Mouse (Mus musculus): ENCODE data around the gene Hnf1b. TPM values are rescaled to one million over a fixed set of nuclear protein-coding genes. Genes with fewer than 3 reads are reported as not detected.

Hnf1b gene
- polyA plus RNA-seq, 1 experiment from 2014 or later: not detected

GRCm38 (mm10) chr11:83819806-83820483, 29.9 kb upstream of the Hnf1b start:
- Histone ChIP-seq H3K27me3 (ENCODE audit: control insufficient read depth, insufficient read depth, low read length) (no peaks in the 10 kb centered on the region), H3K4me2 (ENCODE audit: low read depth, low read length, severe bottlenecking) (no peak overlapping the region), H3K4me3 (ENCODE audit: low read depth, low read length) (no peak overlapping the region), H3K9ac (ENCODE audit: low read length) (no peak overlapping the region), H3K9me3 (ENCODE audit: control insufficient read depth, low read length) (no peaks in the 10 kb centered on the region), H3K4me1 (replicated peaks; ENCODE audit: control insufficient read depth, insufficient read depth, low read length) (no peaks in the 10 kb centered on the region), H3K36me3 (ENCODE audit: control insufficient read depth, insufficient read depth, low read length) (no peaks in the 10 kb centered on the region), H3K27ac (ENCODE audit: low read depth, low read length) (no peak overlapping the region)
- WGBS: 51% methylated on average over 10 of the region's 10 CpGs
- DNase-seq (ENCODE audit: low spot score) (no peak), ATAC-seq (replicated peaks; ENCODE audit: low FRiP score) (no peak)

- WGBS: 93% methylated on average over 3 of the region's 3 CpGs
- Histone ChIP-seq H3K27me3 (ENCODE audit: control insufficient read depth, insufficient read depth, low read length) (no peaks in the 10 kb centered on the region), H3K9me3 (ENCODE audit: control insufficient read depth, low read length) (no peaks in the 10 kb centered on the region), H3K36me3 (ENCODE audit: control insufficient read depth, insufficient read depth, low read length) (no peaks in the 10 kb centered on the region), H3K4me1 (replicated peaks; ENCODE audit: control insufficient read depth, insufficient read depth, low read length) (no peaks in the 10 kb centered on the region), H3K9ac (ENCODE audit: low read length) (no peak overlapping the region), H3K4me3 (ENCODE audit: low read depth, low read length) (no peak overlapping the region), H3K4me2 (ENCODE audit: low read depth, low read length, severe bottlenecking) (no peak overlapping the region), H3K27ac (ENCODE audit: low read depth, low read length) (no peak overlapping the region)
- ATAC-seq (replicated peaks; ENCODE audit: low FRiP score) (no peak), DNase-seq (ENCODE audit: low spot score) (no peak)
These were observed 23.7 kb upstream of the Hnf1b start for GRCm38 (mm10) chr11:83826142-83826541.

- H3K4me3 ChIP-seq (ENCODE audit: low read depth, low read length): no peak overlapping the region
- WGBS: 88% methylated on average over 8 of the region's 8 CpGs
- no peak overlapping the region for H3K9ac ChIP-seq (ENCODE audit: low read length)
- no peaks in the 10 kb centered on the region for H3K27me3 ChIP-seq (ENCODE audit: control insufficient read depth, insufficient read depth, low read length)
- no peaks in the 10 kb centered on the region for H3K9me3 ChIP-seq (ENCODE audit: control insufficient read depth, low read length)
- no peaks in the 10 kb centered on the region for H3K4me1 ChIP-seq (replicated peaks; ENCODE audit: control insufficient read depth, insufficient read depth, low read length)
- ATAC-seq (replicated peaks; ENCODE audit: low FRiP score) (no peak), DNase-seq (ENCODE audit: low spot score) (no peak)
- no peak overlapping the region for H3K4me2 ChIP-seq (ENCODE audit: low read depth, low read length, severe bottlenecking)
- no peak overlapping the region for H3K27ac ChIP-seq (ENCODE audit: low read depth, low read length)
- H3K36me3 ChIP-seq (ENCODE audit: control insufficient read depth, insufficient read depth, low read length): no peaks in the 10 kb centered on the region
These were observed 21.2 kb upstream of the Hnf1b start for GRCm38 (mm10) chr11:83828553-83829142.

DNA sequence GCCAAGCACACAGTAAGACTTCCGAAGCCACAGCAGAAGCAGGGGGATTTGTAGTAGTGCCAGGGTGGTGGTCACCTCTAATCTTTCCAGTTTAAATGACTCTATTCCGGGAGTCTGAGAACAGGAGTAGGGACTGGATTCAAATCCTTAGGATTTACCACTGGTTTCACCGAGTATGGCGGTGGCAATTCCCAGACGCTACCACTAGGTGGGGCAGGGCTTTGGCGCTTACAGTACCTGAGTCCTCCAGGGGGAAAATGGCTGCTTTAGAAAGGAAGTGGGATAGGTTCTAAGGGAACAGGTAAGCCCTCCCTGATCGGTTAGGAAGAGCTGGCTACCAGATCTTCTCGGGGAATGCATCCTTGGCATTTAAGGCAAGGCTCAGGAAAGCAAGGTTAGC, 17.5 kb upstream of the Hnf1b start:
- no peaks in the 10 kb centered on the region for H3K36me3 ChIP-seq (ENCODE audit: control insufficient read depth, insufficient read depth, low read length)
- H3K4me1 ChIP-seq (replicated peaks; ENCODE audit: control insufficient read depth, insufficient read depth, low read length): no peaks in the 10 kb centered on the region
- no peak overlapping the region for H3K4me2 ChIP-seq (ENCODE audit: low read depth, low read length, severe bottlenecking)
- no peak overlapping the region for H3K9ac ChIP-seq (ENCODE audit: low read length)
- H3K4me3 ChIP-seq (ENCODE audit: low read depth, low read length): no peak overlapping the region
- no peaks in the 10 kb centered on the region for H3K9me3 ChIP-seq (ENCODE audit: control insufficient read depth, low read length)
- DNase-seq (ENCODE audit: low spot score): peak; percentile 75
- H3K27me3 ChIP-seq (ENCODE audit: control insufficient read depth, insufficient read depth, low read length): no peaks in the 10 kb centered on the region
- ATAC-seq (replicated peaks; ENCODE audit: low FRiP score): no peak
- WGBS: 39% methylated on average over 8 of the region's 8 CpGs
- no peak overlapping the region for H3K27ac ChIP-seq (ENCODE audit: low read depth, low read length)

DNA sequence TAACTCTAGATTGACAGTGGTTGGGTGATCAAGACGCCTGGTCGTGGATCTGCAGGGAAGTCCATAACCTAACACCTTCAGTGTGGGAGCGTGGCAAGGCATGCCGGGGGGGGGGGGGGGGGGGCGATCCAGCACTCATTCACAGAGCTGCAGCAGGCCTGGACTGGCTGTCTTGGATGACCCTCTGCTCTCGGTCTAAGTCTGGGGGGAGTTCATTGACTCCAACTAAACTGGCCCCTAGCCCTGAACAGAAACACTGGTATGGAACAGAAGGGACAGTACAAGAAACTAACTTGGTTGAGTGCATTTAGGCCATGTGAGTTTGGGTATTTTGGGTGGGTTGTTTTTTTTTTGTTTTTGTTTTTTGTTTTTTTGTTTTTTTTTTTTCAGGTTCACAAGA, 16.3 kb upstream of the Hnf1b start:
- no peaks in the 10 kb centered on the region for H3K9me3 ChIP-seq (ENCODE audit: control insufficient read depth, low read length)
- H3K9ac ChIP-seq (ENCODE audit: low read length): no peak overlapping the region
- no peaks in the 10 kb centered on the region for H3K4me1 ChIP-seq (replicated peaks; ENCODE audit: control insufficient read depth, insufficient read depth, low read length)
- no peak overlapping the region for H3K4me3 ChIP-seq (ENCODE audit: low read depth, low read length)
- no peak for ATAC-seq (replicated peaks; ENCODE audit: low FRiP score)
- H3K4me2 ChIP-seq (ENCODE audit: low read depth, low read length, severe bottlenecking): no peak overlapping the region
- no peak overlapping the region for H3K27ac ChIP-seq (ENCODE audit: low read depth, low read length)
- H3K27me3 ChIP-seq (ENCODE audit: control insufficient read depth, insufficient read depth, low read length): no peaks in the 10 kb centered on the region
- DNase-seq (ENCODE audit: low spot score): no peak
- WGBS: 91% methylated on average over 6 of the region's 6 CpGs
- H3K36me3 ChIP-seq (ENCODE audit: control insufficient read depth, insufficient read depth, low read length): no peaks in the 10 kb centered on the region

DNA sequence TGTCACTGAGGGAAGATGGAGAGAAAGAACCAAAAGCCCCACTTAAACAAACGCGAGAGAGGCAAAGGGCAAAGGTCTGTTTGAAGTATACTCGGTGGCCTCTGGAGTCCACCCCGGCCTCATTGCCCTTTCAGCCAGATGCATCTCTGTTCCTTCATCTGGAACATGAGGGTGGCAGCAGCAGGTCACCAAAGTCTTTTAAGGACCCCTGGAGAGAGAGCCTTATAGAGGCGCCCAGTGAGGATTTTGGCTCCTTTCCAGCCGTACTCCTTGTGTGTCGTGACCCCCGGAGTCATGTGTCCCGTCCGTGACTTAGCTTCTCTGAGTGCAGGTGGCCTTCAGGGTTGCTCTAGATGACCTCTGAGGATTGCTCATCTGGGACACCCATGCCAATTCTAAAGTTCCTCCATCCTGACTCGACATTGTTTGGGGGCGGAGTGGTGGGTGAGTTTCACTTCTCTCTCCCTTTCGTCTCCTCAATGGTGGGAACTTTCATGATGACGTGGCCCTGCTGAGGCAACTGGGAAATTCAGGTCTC, 15.8 kb upstream of the Hnf1b start:
- Histone ChIP-seq H3K4me3 (ENCODE audit: low read depth, low read length) (no peak overlapping the region), H3K4me2 (ENCODE audit: low read depth, low read length, severe bottlenecking) (no peak overlapping the region), H3K9ac (ENCODE audit: low read length) (no peak overlapping the region), H3K4me1 (replicated peaks; ENCODE audit: control insufficient read depth, insufficient read depth, low read length) (no peaks in the 10 kb centered on the region), H3K36me3 (ENCODE audit: control insufficient read depth, insufficient read depth, low read length) (no peaks in the 10 kb centered on the region), H3K9me3 (ENCODE audit: control insufficient read depth, low read length) (no peaks in the 10 kb centered on the region), H3K27ac (ENCODE audit: low read depth, low read length) (no peak overlapping the region), H3K27me3 (ENCODE audit: control insufficient read depth, insufficient read depth, low read length) (no peaks in the 10 kb centered on the region)
- DNase-seq (ENCODE audit: low spot score): no peak
- WGBS: 85% methylated on average over 14 of the region's 14 CpGs
- no peak for ATAC-seq (replicated peaks; ENCODE audit: low FRiP score)

DNA sequence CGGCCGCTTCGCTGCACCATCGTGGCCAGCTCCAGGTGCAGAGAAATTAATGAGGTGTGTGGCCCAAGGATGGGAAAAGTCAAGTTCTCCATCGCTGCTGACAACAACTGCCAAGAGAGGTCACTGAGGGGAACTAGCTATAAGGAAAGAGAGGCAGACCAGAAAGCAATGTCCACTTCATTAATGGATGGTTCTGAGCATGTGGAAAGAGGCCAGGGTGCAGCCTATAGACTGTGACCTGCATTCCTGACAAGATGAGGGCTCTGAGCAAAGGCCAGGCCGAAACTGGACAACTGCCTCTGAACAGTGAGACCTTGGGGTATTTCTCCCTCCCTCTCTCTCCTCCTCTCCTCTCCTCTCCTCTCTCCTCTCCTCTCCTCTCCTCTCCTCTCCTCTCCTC, 10.4 kb upstream of the Hnf1b start:
- no peaks in the 10 kb centered on the region for H3K36me3 ChIP-seq (ENCODE audit: control insufficient read depth, insufficient read depth, low read length)
- no peak overlapping the region for H3K4me3 ChIP-seq (ENCODE audit: low read depth, low read length)
- H3K27me3 ChIP-seq (ENCODE audit: control insufficient read depth, insufficient read depth, low read length): no peaks in the 10 kb centered on the region
- ATAC-seq (replicated peaks; ENCODE audit: low FRiP score) (no peak), DNase-seq (ENCODE audit: low spot score) (no peak)
- no peak overlapping the region for H3K9ac ChIP-seq (ENCODE audit: low read length)
- WGBS: 87% methylated on average over 6 of the region's 6 CpGs
- no peaks in the 10 kb centered on the region for H3K9me3 ChIP-seq (ENCODE audit: control insufficient read depth, low read length)
- H3K27ac ChIP-seq (ENCODE audit: low read depth, low read length): no peak overlapping the region
- no peaks in the 10 kb centered on the region for H3K4me1 ChIP-seq (replicated peaks; ENCODE audit: control insufficient read depth, insufficient read depth, low read length)
- H3K4me2 ChIP-seq (ENCODE audit: low read depth, low read length, severe bottlenecking): no peak overlapping the region

DNA sequence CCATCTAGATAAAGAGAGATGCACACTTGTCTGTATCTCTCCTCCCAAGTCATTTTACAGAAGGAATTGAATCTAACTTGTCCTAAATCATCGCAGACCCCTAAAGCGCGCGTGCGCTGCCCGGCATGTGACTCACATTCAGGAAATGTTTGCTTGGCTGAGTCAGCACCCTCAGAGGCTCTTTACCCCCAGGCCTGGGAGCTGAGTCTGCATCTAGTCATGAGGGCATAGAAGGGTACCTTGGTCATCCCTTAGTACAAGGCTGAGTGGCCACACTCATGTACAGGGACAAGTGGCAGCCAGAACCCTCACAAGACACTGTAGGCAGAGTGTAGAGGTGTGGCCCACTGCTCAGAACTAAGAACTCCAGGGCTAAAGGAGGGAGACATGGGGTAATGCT, 6.3 kb upstream of the Hnf1b start:
- Histone ChIP-seq H3K4me1 (replicated peaks; ENCODE audit: control insufficient read depth, insufficient read depth, low read length) (no peaks in the 10 kb centered on the region), H3K4me3 (ENCODE audit: low read depth, low read length) (no peak overlapping the region), H3K9me3 (ENCODE audit: control insufficient read depth, low read length) (no peaks in the 10 kb centered on the region), H3K27ac (ENCODE audit: low read depth, low read length) (no peak overlapping the region), H3K36me3 (ENCODE audit: control insufficient read depth, insufficient read depth, low read length) (no peaks in the 10 kb centered on the region), H3K4me2 (ENCODE audit: low read depth, low read length, severe bottlenecking) (no peak overlapping the region), H3K27me3 (ENCODE audit: control insufficient read depth, insufficient read depth, low read length) (peaks cover 4% of the 10 kb centered on the region; the same call in 1 of the 2 replicates), H3K9ac (ENCODE audit: low read length) (no peak overlapping the region)
- DNase-seq (ENCODE audit: low spot score) (no peak), ATAC-seq (replicated peaks; ENCODE audit: low FRiP score) (no peak)
- 94% methylated on average over 6 of the region's 6 CpGs for WGBS

Measured in forebrain, embryonic 11.5 days (tissue).